Mouse (Mus musculus): ENCODE results near the gene Oog2. TPM values are rescaled to one million over a fixed set of nuclear protein-coding genes. Genes with fewer than 3 reads are reported as not detected.
"Not testable (repeated sequence)": the region's sequence is repeated elsewhere in the genome, so short reads cannot be mapped to it uniquely, and the experiment has no call there.

The Oog2 gene
- total RNA-seq (2021), result not detected
- long read RNA-seq, experiment 1, result 0 reads
- long read RNA-seq, experiment 2, result 0 reads

DNA sequence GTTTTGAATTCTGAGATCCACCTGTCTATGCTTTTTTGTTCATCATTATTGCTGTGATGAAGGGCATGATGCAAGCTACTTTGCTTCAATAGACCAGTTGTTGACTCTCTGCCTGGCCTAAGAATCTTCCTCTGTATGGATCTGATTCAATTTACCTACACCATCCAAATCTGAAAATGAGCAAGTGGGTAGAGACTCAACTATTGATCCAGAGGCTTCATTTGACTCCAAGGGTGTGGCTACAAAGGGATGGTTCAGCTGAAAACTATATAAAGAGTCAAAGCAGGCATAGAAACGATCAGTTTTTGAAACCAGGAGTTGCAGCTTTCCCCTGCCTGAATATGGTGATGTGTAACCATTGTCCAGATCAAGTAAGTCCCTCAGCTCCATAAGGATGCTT, at the start of gene Oog2:
Oog2 (plus strand) TSS at position 301 of the 400 bp plus-strand sequence.
- Histone ChIP-seq H3K4me3 (no peak within 1 kb of the TSS), H3K27ac (no peak within 1 kb of the TSS)
- DNase-seq, result no peak
- intact Hi-C loops (cut with DNase I), result no loop called here
- TF ChIP-seq CTCF (IDR thresholded peaks at IDR 0.05), result no peak

DNA sequence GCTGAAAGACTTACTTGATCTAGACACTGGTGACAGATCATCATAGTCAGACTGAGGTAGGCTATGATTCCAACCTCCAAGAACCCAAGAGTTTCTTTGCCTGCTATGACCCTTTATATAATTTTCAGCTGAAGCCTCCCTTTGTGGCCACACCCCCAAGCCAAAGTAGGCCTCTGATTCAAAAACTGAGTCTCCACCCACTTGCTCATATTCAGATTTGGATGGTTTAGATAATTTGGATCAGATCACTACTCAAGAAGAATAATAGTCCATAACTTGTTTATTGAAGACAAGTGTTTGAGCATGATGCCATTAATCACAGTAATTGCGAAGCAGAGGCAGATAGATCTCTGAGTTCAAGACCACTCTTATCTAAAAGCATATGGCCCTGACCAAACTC, 28.0 kb upstream of the Oog2 start, which contains the start of gene Oog3:
Oog3 (minus strand) TSS at position 101 of the 400 bp plus-strand sequence.
- intact Hi-C loops (cut with DNase I), result no loop called here
- DNase-seq, result no peak
- Histone ChIP-seq H3K27ac (no peak within 1 kb of the TSS), H3K4me3 (no peak within 1 kb of the TSS)
- no peak for TF ChIP-seq CTCF (IDR thresholded peaks at IDR 0.05)

DNA sequence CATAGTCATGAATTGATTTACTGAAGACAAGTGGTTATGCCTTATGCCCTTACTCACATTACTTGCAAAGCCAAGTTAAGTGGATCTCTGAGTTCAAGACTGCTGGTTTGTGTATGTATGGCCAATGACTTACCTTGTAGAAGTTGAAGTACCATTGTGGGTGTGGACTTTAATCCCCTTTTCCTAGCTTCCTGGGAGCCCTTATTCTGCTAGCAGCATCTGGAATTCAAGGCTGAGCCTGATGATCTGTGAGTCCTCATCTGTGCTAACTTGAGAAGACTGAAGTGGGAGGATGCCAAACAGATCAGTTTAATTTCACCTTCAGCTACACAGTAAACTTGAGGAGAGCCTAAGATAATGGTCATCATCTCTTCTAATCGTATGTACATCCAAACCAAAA, 22.7 kb downstream of the Oog2 start, which contains the start of gene C87977:
C87977 (minus strand) TSS at position 101 of the 400 bp plus-strand sequence.
- DNase-seq; H3K27ac ChIP-seq; H3K4me3 ChIP-seq; intact Hi-C loops (cut with DNase I): not testable (repeated sequence)

Other genes with a start within 250 kb of the Oog2 start
- not detected for gene Pramef25, start 239.7 kb upstream of the Oog2 start, total RNA-seq (2021)
- gene Gm13101, start 223.8 kb upstream of the Oog2 start, total RNA-seq (2021), result not detected
- gene Pramef17, start 196.3 kb upstream of the Oog2 start, total RNA-seq (2021), result not detected
- not detected for gene Pramel4, start 131.6 kb upstream of the Oog2 start, total RNA-seq (2021)
- not detected for gene Gm13102, start 84.2 kb upstream of the Oog2 start, total RNA-seq (2021)
- gene Oog3, start 28.1 kb upstream of the Oog2 start, total RNA-seq (2021), result not detected
- not detected for gene C87977, start 22.6 kb downstream of the Oog2 start, total RNA-seq (2021)
- gene Pramel5, start 89.8 kb downstream of the Oog2 start, total RNA-seq (2021), result not detected
- not detected for gene Gm13128, start 139.5 kb downstream of the Oog2 start, total RNA-seq (2021)
- gene Gm13119, start 167.2 kb downstream of the Oog2 start, total RNA-seq (2021), result not detected
- gene Pramef20, start 187.2 kb downstream of the Oog2 start, total RNA-seq (2021), result not detected
- not detected for gene Pramef12, start 217.7 kb downstream of the Oog2 start, total RNA-seq (2021)
- not detected for gene 1700012P22Rik, start 248.1 kb downstream of the Oog2 start, total RNA-seq (2021)

Measured in gastrocnemius, adult 2 months (tissue).